Mouse (Mus musculus): ENCODE results near the gene Vmn2r13.
"Not testable (repeated sequence)": the region's sequence is repeated elsewhere in the genome, so short reads cannot be mapped to it uniquely, and the experiment has no call there.

Gene Vmn2r13

GRCm38 (mm10) chr5:109192099-109192498 lies at the start of gene Vmn2r13:
Vmn2r13 (minus strand) TSS chr5:109192199.
- not testable (repeated sequence) for DNase-seq (ENCODE audit: low spot score in 2 of 2)

- no peak for DNase-seq (ENCODE audit: low spot score in 2 of 2)
Measured at GRCm38 (mm10) chr5:109224608-109225007, 32.6 kb upstream of the Vmn2r13 start, which contains the start of gene Vmn2r14. Vmn2r14 (minus strand) TSS chr5:109224708.

GRCm38 (mm10) chr5:109166851-109167250 lies 25.1 kb downstream of the Vmn2r13 start:
- DNase-seq (ENCODE audit: low spot score in 2 of 2), result not testable (repeated sequence)

GRCm38 (mm10) chr5:109160121-109160520 lies 31.9 kb downstream of the Vmn2r13 start:
- no peak for DNase-seq (ENCODE audit: low spot score in 2 of 2)

GRCm38 (mm10) chr5:109159576-109159975 lies 32.4 kb downstream of the Vmn2r13 start:
- DNase-seq (ENCODE audit: low spot score in 2 of 2), result not testable (repeated sequence)

GRCm38 (mm10) chr5:109158488-109159485 lies 33.2 kb downstream of the Vmn2r13 start:
- not testable (repeated sequence) for DNase-seq (ENCODE audit: low spot score in 2 of 2)

GRCm38 (mm10) chr5:109139546-109139945 lies 52.5 kb downstream of the Vmn2r13 start:
- no peak for DNase-seq (ENCODE audit: low spot score in 2 of 2)

- no peak for DNase-seq (ENCODE audit: low spot score in 2 of 2)
Measured at GRCm38 (mm10) chr5:109136731-109137130, 55.3 kb downstream of the Vmn2r13 start.

All from urinary bladder, postnatal 4 days (tissue).